Mouse (Mus musculus): ENCODE data around the gene Mpv17l.

- no peak for TF ChIP-seq POLR2A (IDR thresholded peaks at IDR 0.05; ENCODE audit: control insufficient read depth, low read depth, low read length)
- no peak for TF ChIP-seq CTCF (IDR thresholded peaks at IDR 0.05; ENCODE audit: control insufficient read depth, insufficient read depth, insufficient replicate concordance, low read depth, low read length)
Observed at GRCm38 (mm10) chr16:13903488-13903887, 527 bp downstream of the Mpv17l start.

All from testis, adult 2 months (tissue).